Mouse (Mus musculus): ENCODE measurements at regions not wholly inside any gene's neighbourhood (a gene's known extent, or its start where the extent isn't known, plus 50 kb on each side); places are given as distances from the start of the nearest gene placed in this dataset.

- TF ChIP-seq POLR2A (IDR thresholded peaks at IDR 0.05; ENCODE audit: low read depth, low read length) (no peak), CTCF (conservative IDR thresholded peaks at IDR 0.05; ENCODE audit: insufficient read depth, insufficient read length, low read depth, low read length) (no peak)
Observed at GRCm38 (mm10) chr7:73120276-73120675, 255.0 kb upstream of the Rgma start.

Data from kidney, adult 2 months (tissue).